Mouse (Mus musculus): ENCODE results near the gene Lcmt2.

Lcmt2 gene

GRCm38 (mm10) chr2:121115418-121115817 is 25.0 kb downstream of the Lcmt2 start:
- no peak for DNase-seq

DNA sequence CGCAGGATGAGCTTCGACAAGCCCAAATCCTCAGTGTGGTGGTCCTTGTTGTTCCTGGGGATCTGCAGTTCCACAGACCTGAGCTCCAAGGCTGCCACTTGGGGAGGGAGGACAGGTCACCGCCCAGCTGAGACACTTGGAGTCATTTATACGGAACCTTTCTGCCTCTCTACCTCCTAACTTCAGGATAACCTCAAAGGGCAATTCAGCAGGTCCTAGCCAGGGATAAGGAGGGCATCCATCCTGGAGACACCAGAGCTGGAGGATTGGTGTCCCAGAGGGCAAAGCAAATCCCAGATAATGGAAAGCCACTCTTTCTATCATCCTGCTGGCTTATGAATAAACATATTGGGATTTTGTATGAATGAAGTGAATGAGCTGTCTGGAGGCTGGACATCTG is 30.8 kb downstream of the Lcmt2 start, which contains the start of gene Tgm7:
Gene Tgm7 (minus strand): TSS at position 101 of the 400 bp plus-strand sequence.
- no peak for DNase-seq

GRCm38 (mm10) chr2:121105940-121106339 is 34.5 kb downstream of the Lcmt2 start:
- DNase-seq, result no peak

DNA sequence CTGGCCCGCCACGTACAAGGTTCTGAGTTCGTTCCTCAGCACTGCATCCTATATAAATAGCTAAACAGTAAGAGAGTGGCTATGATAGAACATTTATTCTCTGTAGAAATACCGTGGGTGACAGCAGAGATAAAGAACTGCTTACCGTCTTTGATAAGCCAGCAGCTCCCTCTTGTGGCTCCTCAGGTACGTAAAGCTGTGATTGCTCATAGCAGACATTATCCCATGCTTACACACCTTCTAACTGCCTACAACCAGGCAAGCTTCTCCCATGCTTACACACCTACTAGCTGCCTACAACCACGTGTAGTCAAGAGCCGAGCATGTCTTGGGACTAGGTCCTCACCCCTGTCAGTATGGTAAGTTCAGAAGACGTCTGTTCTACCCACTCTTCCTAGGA is 38.4 kb downstream of the Lcmt2 start:
- peak; percentile 79 for DNase-seq

GRCm38 (mm10) chr2:121089751-121090150 is 50.7 kb downstream of the Lcmt2 start:
- no peak for DNase-seq

DNA sequence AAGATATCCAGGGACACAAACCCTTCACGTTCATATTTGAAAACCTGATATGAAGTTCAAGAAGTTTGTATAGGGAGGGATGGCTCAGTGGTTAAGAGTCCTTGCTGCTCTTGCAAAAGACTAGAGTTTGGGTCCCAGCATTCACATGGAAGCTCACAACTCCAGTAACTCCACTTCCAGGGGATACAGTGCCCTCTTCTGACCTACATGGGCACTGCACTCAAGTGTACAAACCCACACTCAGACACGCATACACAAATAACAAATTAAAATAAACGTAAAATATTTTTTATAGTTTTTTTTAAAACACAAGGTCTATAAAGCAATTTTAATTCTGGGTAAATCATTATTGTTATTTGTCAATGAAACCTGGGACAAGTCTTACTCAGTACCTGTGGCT is 51.9 kb downstream of the Lcmt2 start:
- no peak for DNase-seq

- DNase-seq, result no peak
Observed at GRCm38 (mm10) chr2:121085480-121086185, 54.8 kb downstream of the Lcmt2 start, which contains the start of gene Tgm5. TSS of gene Tgm5 (minus strand) at chr2:121085841.

DNA sequence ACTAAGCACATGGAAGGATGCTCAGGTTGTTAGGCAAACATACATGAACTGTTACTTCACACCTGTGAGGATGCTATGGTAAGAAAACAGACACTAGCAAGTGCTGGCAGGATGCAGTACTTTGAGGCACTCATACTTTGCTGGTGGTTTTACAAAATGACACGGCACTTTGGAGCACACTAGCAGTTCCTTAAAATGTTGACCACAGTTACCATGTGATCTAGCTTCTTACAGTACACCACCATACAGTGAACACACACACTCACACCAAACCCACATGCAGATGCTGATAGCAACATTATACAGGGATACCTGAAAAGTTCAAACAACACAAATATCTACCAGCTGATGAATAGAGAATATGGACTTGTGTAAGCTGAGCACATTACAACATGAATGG is 57.8 kb downstream of the Lcmt2 start:
- no peak for DNase-seq
